Mouse (Mus musculus) adrenal gland, adult 2 months (tissue): ENCODE results near the gene Hnrnpm. TPM values are rescaled to one million over a fixed set of nuclear protein-coding genes. Genes with fewer than 3 reads are reported as not detected.

Experiments
- DNase-seq: peaks from one replicate; pipeline ENCODE4 v3.0.0; 2021
- polyA plus RNA-seq: library from polyadenylated mRNA; depleted of rRNA; stranded (reverse); fragments of >200 nt; gene quantifications from 2 replicates; pipeline ENCODE4 v1.2.3, GENCODE M21; 2012; rRNA removed
- total RNA-seq, 2 experiments: library from RNA; stranded (reverse); gene quantifications; 2 replicates each; pipeline ENCODE4 v1.2.3; 2021

Gene Hnrnpm
- total and polyA plus RNA-seq, 3 experiments = 70.9 to 166 (median 142) TPM

DNA sequence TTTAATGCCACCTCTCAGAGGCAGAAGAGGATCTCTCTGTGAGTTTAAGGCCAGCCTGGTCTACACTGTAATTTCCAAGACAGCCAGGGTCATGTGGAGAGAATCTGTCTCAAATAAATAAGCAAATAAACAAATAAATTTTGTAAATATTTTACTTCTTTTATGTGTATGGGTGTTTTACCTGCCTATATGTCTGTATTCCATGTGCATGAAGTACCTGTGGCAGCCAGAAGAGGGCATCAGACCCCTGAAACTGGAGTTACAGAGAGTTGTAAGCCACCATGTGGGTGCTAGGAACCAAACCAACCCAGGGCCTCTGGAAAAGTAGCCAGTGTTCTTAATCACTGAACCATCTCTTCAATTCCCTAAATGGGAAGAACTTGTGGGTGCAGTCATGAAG, 89.4 kb downstream of the Hnrnpm start:
- DNase-seq = no peak

Other genes with a start within 250 kb of the Hnrnpm start
- gene Adamts10, start 162.7 kb downstream of the Hnrnpm start, total RNA-seq = 10 to 100 TPM; 21.2 to 22.4 TPM
- gene Adamts10, start 162.7 kb downstream of the Hnrnpm start, polyA plus RNA-seq = 52.5 and 58.1 TPM in 2 replicates
- 1 to 10 TPM; 1.9 to 3.4 TPM for gene Myo1f, start 131.2 kb downstream of the Hnrnpm start, total RNA-seq
- gene Myo1f, start 131.2 kb downstream of the Hnrnpm start, polyA plus RNA-seq = 2.5 and 2.7 TPM in 2 replicates
- 10 to 100 TPM; 35.1 to 39.4 TPM for gene Zfp414, start 57.8 kb downstream of the Hnrnpm start, total RNA-seq
- 105 and 106 TPM in 2 replicates for gene Zfp414, start 57.8 kb downstream of the Hnrnpm start, polyA plus RNA-seq
- under 1 TPM; 0.49 to 0.97 TPM for gene Pram1, start 48.8 kb downstream of the Hnrnpm start, total RNA-seq
- not detected in 2 replicates for gene Pram1, start 48.8 kb downstream of the Hnrnpm start, polyA plus RNA-seq
- 100 to 1,000 TPM; 112 to 117 TPM for gene March2, start 31.8 kb upstream of the Hnrnpm start, total RNA-seq
- gene March2, start 31.8 kb upstream of the Hnrnpm start, polyA plus RNA-seq = 150 and 170 TPM in 2 replicates
- 100 to 1,000 TPM; 247 to 267 TPM for gene Rab11b, start 73.7 kb upstream of the Hnrnpm start, total RNA-seq
- gene Rab11b, start 73.7 kb upstream of the Hnrnpm start, polyA plus RNA-seq = 522 and 543 TPM in 2 replicates
- gene Angptl4, start 95.0 kb upstream of the Hnrnpm start, total RNA-seq = 100 to 1,000 TPM in 1 of 2 experiments, 10 to 100 TPM in 1; 44.5 to 100 TPM
- gene Angptl4, start 95.0 kb upstream of the Hnrnpm start, polyA plus RNA-seq = 131 and 261 TPM in 2 replicates
- 10 to 100 TPM; 55.9 to 66.2 TPM for gene Kank3, start 123.7 kb upstream of the Hnrnpm start, total RNA-seq
- 164 and 195 TPM in 2 replicates for gene Kank3, start 123.7 kb upstream of the Hnrnpm start, polyA plus RNA-seq
- 1,000 to 10,000 TPM; 1,533 to 1,560 TPM for gene Rps28, start 137.7 kb upstream of the Hnrnpm start, total RNA-seq
- 387 and 446 TPM in 2 replicates for gene Rps28, start 137.7 kb upstream of the Hnrnpm start, polyA plus RNA-seq
- 100 to 1,000 TPM; 507 to 539 TPM for gene Ndufa7, start 137.7 kb upstream of the Hnrnpm start, total RNA-seq
- 556 and 578 TPM in 2 replicates for gene Ndufa7, start 137.7 kb upstream of the Hnrnpm start, polyA plus RNA-seq
- 10 to 100 TPM; 34.2 to 42.8 TPM for gene Cd320, start 156.2 kb upstream of the Hnrnpm start, total RNA-seq
- gene Cd320, start 156.2 kb upstream of the Hnrnpm start, polyA plus RNA-seq = 85.2 and 99.1 TPM in 2 replicates
- not detected for gene Gm7029, start 187.0 kb upstream of the Hnrnpm start, total RNA-seq
- gene Gm7029, start 187.0 kb upstream of the Hnrnpm start, polyA plus RNA-seq = not detected in 2 replicates
- gene Kifc1, start 203.8 kb upstream of the Hnrnpm start, total RNA-seq = 1 to 10 TPM; 1.4 to 1.6 TPM
- gene Kifc1, start 203.8 kb upstream of the Hnrnpm start, polyA plus RNA-seq = 1.8 and 2.5 TPM in 2 replicates
- gene Platr17, start 218.3 kb upstream of the Hnrnpm start, total RNA-seq = not detected
- gene Platr17, start 218.3 kb upstream of the Hnrnpm start, polyA plus RNA-seq = not detected in 2 replicates
- 10 to 100 TPM; 29.0 to 30.3 TPM for gene Daxx, start 222.6 kb upstream of the Hnrnpm start, total RNA-seq
- gene Daxx, start 222.6 kb upstream of the Hnrnpm start, polyA plus RNA-seq = 54.7 and 65.7 TPM in 2 replicates
- 100 to 1,000 TPM; 151 to 171 TPM for gene Tapbp, start 229.0 kb upstream of the Hnrnpm start, total RNA-seq
- gene Tapbp, start 229.0 kb upstream of the Hnrnpm start, polyA plus RNA-seq = 244 and 245 TPM in 2 replicates
- gene Zbtb22, start 229.0 kb upstream of the Hnrnpm start, total RNA-seq = 10 to 100 TPM; 26.1 to 38.3 TPM
- 52.1 and 57.1 TPM in 2 replicates for gene Zbtb22, start 229.0 kb upstream of the Hnrnpm start, polyA plus RNA-seq
- 10 to 100 TPM; 44.2 to 44.4 TPM for gene Rgl2, start 242.7 kb upstream of the Hnrnpm start, total RNA-seq
- 237 and 298 TPM in 2 replicates for gene Rgl2, start 242.7 kb upstream of the Hnrnpm start, polyA plus RNA-seq